Mouse (Mus musculus): ENCODE data around the gene Slc17a6.
"Not testable (repeated sequence)": the region's sequence is repeated elsewhere in the genome, so short reads cannot be mapped to it uniquely, and the experiment has no call there.

Gene Slc17a6

GRCm38 (mm10) chr7:51693539-51694217 lies 71.9 kb downstream of the Slc17a6 start:
- no peak for DNase-seq (ENCODE audit: low spot score)

- DNase-seq (ENCODE audit: low spot score): no peak
Observed at GRCm38 (mm10) chr7:51694452-51694851, 72.6 kb downstream of the Slc17a6 start.

- no peak for DNase-seq (ENCODE audit: low spot score)
Observed at GRCm38 (mm10) chr7:51709508-51709907, 87.7 kb downstream of the Slc17a6 start.

DNA sequence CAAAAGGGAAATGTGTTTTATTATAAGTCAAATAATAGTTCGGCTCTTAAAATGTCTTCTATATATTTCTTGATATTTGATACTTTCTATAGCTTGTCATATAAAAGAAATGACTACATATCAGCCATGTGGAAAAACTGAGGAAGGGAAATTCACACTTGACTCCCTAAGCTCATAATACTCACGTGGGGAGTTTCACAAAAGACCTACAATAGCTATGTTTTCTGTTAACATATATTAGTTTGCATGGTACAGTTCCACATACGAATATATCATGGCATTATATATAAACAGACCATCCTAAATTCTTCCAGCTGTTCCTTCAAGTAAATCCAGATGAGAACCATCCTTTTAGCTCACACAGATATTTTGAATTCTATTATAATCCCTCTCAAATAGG lies 88.5 kb downstream of the Slc17a6 start:
- DNase-seq (ENCODE audit: low spot score): not testable (repeated sequence)

- no peak for DNase-seq (ENCODE audit: low spot score)
Observed at GRCm38 (mm10) chr7:51715771-51716170, 94.0 kb downstream of the Slc17a6 start.

Data from T-cell, adult 2 months (primary cell).